Mouse (Mus musculus) bone marrow macrophage, adult 2 months (primary cell): Measurements from ENCODE around the gene Csnk1g1.

Experiments
- CTCF ChIP-seq: IDR thresholded peaks from 2 replicates; pipeline ENCODE4 v1.5.1; 2012; ENCODE audit warnings: low read depth, mild to moderate bottlenecking, low read length, moderate library complexity
- POLR2A ChIP-seq: IDR thresholded peaks from 2 replicates; pipeline ENCODE4 v1.6.1; 2012; ENCODE audit warnings: mild to moderate bottlenecking, low read depth, low read length, borderline replicate concordance

DNA sequence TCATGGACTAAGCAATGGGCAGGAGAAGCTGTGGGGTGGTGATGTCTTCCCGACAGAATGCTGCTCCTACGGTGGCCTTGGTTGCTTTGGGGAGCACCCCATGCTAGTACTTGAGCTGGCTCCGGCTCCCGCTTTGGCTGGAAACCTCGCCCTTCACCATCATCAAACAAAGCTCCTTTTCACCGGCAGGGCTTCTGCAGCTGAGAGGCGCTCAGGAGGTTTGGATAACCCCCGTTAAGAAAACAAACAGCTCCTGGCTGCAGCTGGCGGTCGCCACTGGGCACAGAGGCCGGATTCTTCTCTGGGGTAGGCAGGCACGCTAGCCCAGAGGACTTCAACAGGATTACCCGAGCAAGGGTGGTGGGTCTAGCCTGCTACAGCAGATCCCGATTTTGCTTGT lies 169.8 kb downstream of the Csnk1g1 start:
- TF ChIP-seq CTCF (no peak), POLR2A (no peak)
